Mouse (Mus musculus) heart, embryonic 11.5 days (tissue): Measurements from ENCODE around the gene Rfx7. TPM values are rescaled to one million over a fixed set of nuclear protein-coding genes. Genes with fewer than 3 reads are reported as not detected.
"Not testable (repeated sequence)": the region's sequence is repeated elsewhere in the genome, so short reads cannot be mapped to it uniquely, and the experiment has no call there.

Experiments used
- ATAC-seq: fragments of 200-750 bp; cut with Nextera tagmentation; replicated peaks from 2 replicates; pipeline ENCODE4 v1.8.0; 2017; ENCODE audit warnings: moderate library complexity; ENCODE audit not compliant: insufficient number of reproducible peaks, low FRiP score, low TSS enrichment
- H3K27ac ChIP-seq: fragments of 300-500 bp; sonication (generic); 2 replicates; pipeline ENCODE4 v1.5.1; 2014; ENCODE audit warnings: mild to moderate bottlenecking, low read depth, low read length
- H3K27me3 ChIP-seq: fragments of 300-500 bp; sonication (generic); 2 replicates; pipeline ENCODE4 v1.6.1; 2014; ENCODE audit warnings: mild to moderate bottlenecking, low read length, mixed read lengths; ENCODE audit not compliant: control insufficient read depth, insufficient read depth
- H3K36me3 ChIP-seq: fragments of 300-500 bp; sonication (generic); 2 replicates; pipeline ENCODE4 v1.6.1; 2014; ENCODE audit warnings: mild to moderate bottlenecking, low read length, moderate library complexity, mixed read lengths; ENCODE audit not compliant: control insufficient read depth, insufficient read depth
- H3K4me1 ChIP-seq: fragments of 300-500 bp; sonication (generic); 2 replicates; pipeline ENCODE4 v1.6.1; 2014; ENCODE audit warnings: low read length; ENCODE audit not compliant: control insufficient read depth, insufficient read depth
- H3K4me2 ChIP-seq: fragments of 300-500 bp; sonication (generic); 2 replicates; pipeline ENCODE4 v1.6.1; 2014; ENCODE audit warnings: mild to moderate bottlenecking, moderate library complexity
- H3K4me3 ChIP-seq: fragments of 300-500 bp; sonication (generic); 2 replicates; pipeline ENCODE4 v1.5.1; 2014; ENCODE audit warnings: low read depth, low read length
- H3K9ac ChIP-seq: fragments of 300-500 bp; sonication (generic); 2 replicates; pipeline ENCODE4 v1.6.1; 2014; ENCODE audit warnings: mild to moderate bottlenecking, low read depth, low read length, moderate library complexity
- H3K9me3 ChIP-seq: fragments of 300-500 bp; sonication (generic); replicated peaks from 2 replicates; pipeline ENCODE4 v1.6.1; 2016; ENCODE audit warnings: low read length; ENCODE audit not compliant: control insufficient read depth
- WGBS: fragments of 180-500 bp; shearing (Covaris S2); extraction: QIAGEN DNeasy Blood & Tissue Kit; methylation state at CpG from one replicate; pipeline ENCODE4 v1.1.7; 2014; ENCODE audit not compliant: insufficient replicate concordance; 5-methylcytosine and 5-hydroxymethylcytosine counted together
- polyA plus RNA-seq: library from polyadenylated mRNA; unstranded; fragments of >200 nt; fragmentation: Nextera tagmentation; extraction: Ambion mirVana; gene quantifications from 2 replicates; pipeline ENCODE4 v1.2.1, GENCODE M21; 2014

Gene Rfx7
- polyA plus RNA-seq, 1 experiment from 2014 or later: 12.2 TPM

- peaks cover 20% of the 10 kb centered on the region for H3K4me1 ChIP-seq
- H3K9ac ChIP-seq: peak overlapping the region; percentile 83
- no peaks in the 10 kb centered on the region for H3K27me3 ChIP-seq
- H3K4me3 ChIP-seq: peak overlapping the region; percentile 39
- H3K27ac ChIP-seq: peak overlapping the region; percentile 99
- H3K4me2 ChIP-seq: peak overlapping the region; percentile 79
- under 1% methylated on average over 27 of the region's 27 CpGs for WGBS
- no peaks in the 10 kb centered on the region for H3K9me3 ChIP-seq
- ATAC-seq: peak; percentile 95
- H3K36me3 ChIP-seq: no peaks in the 10 kb centered on the region
Measured at GRCm38 (mm10) chr9:72639843-72640621, 108.0 kb downstream of the Rfx7 start.

GRCm38 (mm10) chr9:72640642-72641041 is 108.6 kb downstream of the Rfx7 start:
- WGBS: 14% methylated on average over 7 of the region's 7 CpGs
- H3K9me3 ChIP-seq: no peaks in the 10 kb centered on the region
- H3K9ac ChIP-seq: peak overlapping the region; percentile 83
- H3K4me3 ChIP-seq: no peak overlapping the region
- ATAC-seq: no peak
- peak overlapping the region; percentile 99 for H3K27ac ChIP-seq
- H3K4me2 ChIP-seq: peak overlapping the region; percentile 79
- H3K4me1 ChIP-seq: peaks cover 20% of the 10 kb centered on the region
- no peaks in the 10 kb centered on the region for H3K36me3 ChIP-seq
- no peaks in the 10 kb centered on the region for H3K27me3 ChIP-seq

DNA sequence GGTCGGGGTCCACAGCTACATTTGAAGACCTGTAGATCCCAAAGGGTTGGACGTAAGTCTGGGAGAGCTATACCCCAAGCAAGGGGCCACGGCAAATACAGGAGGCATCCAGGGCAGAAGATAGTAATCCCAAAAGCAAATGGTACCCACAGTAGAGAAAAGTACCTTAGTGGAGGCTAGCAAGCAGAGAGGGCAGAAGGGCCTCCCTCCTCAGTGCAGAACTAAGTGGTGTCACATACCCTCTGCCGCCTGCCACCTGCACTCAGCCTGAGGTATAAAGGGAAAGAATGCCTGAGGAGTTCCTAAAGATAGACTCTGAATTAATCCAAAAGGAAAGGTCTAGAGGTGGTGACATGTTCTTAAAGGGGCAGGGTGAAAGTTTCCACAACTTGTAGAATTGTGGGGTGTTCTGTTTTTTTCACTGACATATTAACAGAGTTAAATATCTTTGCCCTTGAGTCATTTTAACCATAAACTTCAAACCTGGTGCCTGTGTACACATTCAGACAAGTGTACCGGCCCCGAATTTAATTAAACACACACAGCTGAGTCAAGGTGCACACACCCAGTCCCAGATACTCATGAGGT is 109.1 kb downstream of the Rfx7 start:
- peak overlapping the region; percentile 83; the same call in 1 of the 2 replicates for H3K9ac ChIP-seq
- H3K4me1 ChIP-seq: peaks cover 20% of the 10 kb centered on the region
- H3K9me3 ChIP-seq: no peaks in the 10 kb centered on the region
- 60% methylated on average over 6 of the region's 6 CpGs for WGBS
- no peak for ATAC-seq
- no peaks in the 10 kb centered on the region for H3K36me3 ChIP-seq
- H3K4me2 ChIP-seq: peak overlapping the region; percentile 79
- H3K27me3 ChIP-seq: no peaks in the 10 kb centered on the region
- H3K4me3 ChIP-seq: no peak overlapping the region
- peak overlapping the region; percentile 99 for H3K27ac ChIP-seq

DNA sequence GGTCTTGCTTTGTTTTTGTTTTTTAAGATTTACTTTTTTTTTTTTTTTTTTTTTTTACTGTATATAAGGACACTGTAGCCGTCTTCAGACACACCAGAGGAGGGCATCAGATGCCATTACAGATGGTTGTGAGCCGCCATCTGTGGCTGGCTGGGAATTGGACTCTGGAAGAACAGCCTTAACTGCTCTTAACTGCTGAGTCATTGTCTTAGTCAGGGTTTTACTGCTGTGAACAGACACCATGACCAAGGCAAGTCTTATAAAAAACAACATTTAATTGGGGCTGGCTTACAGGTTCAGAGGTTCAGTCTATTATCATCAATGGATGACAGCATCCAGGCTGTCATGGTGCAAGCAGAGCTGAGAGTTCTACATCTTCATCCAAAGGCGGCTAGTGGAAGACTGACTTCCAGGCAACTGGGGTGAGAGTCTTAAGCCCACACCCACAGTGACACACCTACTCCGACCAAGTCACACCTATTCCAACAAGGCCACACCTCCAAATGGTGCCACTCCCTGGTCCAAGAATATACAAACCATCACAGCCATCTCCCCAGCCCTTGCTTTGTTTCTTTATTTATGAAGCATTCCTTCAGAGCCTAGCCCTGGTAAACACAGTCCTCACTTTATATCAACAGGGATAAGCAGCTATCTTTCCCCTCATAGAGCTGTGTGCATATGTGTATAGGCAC is 110.9 kb downstream of the Rfx7 start:
- WGBS: 90% methylated on average over 4 of the region's 4 CpGs
- ATAC-seq: not testable (repeated sequence)

DNA sequence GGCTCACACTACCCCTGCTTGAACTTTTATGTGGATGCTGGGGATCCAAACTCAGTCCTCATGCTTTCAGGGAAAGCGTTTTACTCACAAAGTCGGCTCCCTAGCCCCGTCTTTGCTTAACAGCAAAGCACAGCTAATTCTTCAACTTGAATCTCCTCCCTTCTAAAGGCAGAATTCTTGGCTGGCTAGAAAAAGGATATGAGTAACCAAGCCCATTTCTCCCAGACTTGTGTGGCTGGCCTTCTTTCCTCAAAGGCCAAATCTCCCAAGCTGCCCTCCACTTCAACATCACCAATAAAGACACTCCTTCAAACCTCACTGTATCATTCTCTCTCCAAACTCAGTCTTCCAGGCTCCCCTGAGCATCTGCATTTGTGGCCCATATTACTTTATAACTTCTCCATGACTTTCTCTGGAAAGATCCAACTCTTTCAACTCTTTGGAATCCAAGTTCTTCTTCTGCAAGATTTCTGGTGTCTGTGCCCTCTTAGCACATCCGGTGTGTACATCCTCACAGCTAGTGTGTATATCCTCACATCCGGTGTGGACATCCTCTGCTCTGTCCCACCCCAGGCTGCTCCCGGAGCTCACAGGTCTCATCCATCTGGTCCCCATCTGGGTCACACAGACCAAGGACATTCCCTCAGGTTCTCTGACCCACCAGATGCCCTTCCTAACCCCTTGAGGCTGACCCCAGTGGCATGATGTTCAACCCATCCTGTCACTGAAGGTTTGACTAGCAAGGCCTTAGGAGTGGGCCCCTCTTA is 111.8 kb downstream of the Rfx7 start:
- peaks cover 19% of the 10 kb centered on the region for H3K4me1 ChIP-seq
- 78% methylated on average over 6 of the region's 6 CpGs for WGBS
- no peak overlapping the region for H3K9ac ChIP-seq
- H3K9me3 ChIP-seq: no peaks in the 10 kb centered on the region
- H3K4me3 ChIP-seq: no peak overlapping the region
- no peaks in the 10 kb centered on the region for H3K27me3 ChIP-seq
- H3K36me3 ChIP-seq: no peaks in the 10 kb centered on the region
- no peak overlapping the region for H3K4me2 ChIP-seq
- peak overlapping the region; percentile 22; the same call in 1 of the 2 replicates for H3K27ac ChIP-seq
- ATAC-seq: no peak

More for the DNA sequence above, 110.9 kb downstream of the Rfx7 start:
- H3K9me3 ChIP-seq, H3K36me3 ChIP-seq, H3K4me3 ChIP-seq, H3K27me3 ChIP-seq, H3K4me2 ChIP-seq, H3K27ac ChIP-seq, H3K9ac ChIP-seq: not testable (repeated sequence)
- H3K4me1 ChIP-seq: peaks cover 20% of the 10 kb centered on the region

DNA sequence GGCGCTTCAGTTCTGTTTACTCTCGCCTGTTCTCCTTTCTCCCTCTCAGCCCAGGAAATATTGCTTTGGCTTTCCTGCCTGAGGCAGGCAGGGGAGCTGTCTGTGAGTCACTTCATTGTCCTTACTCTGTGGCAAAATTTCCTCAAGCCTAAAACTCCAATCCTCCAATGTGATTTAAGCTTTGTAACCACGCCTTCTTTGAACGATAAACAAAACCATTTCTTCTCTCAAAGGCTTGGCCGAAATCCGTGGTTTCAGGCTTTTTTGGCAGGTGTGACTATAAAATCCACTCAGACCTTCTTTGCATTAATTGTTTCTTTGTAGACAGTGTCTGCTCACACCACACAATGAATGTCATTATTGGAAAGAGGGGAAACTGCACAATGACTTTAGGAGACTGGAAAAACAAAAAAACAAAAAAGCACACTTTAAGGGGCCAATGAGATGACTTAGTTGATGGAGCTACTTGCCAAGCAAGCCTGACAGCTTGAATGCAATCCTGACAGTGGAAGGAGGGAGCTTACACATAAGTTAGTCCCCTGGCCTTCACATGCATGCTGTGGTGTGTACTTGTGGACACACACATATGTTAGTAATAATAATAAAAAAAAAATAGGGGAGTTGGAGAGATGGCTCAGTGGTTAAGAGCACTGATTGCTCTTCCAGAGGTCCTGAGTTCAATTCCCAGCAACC is 112.5 kb downstream of the Rfx7 start:
- ATAC-seq: no peak
- Histone ChIP-seq H3K9me3 (no peaks in the 10 kb centered on the region), H3K27me3 (no peaks in the 10 kb centered on the region), H3K4me2 (no peak overlapping the region), H3K4me3 (no peak overlapping the region), H3K4me1 (peaks cover 13% of the 10 kb centered on the region), H3K36me3 (no peaks in the 10 kb centered on the region), H3K9ac (no peak overlapping the region), H3K27ac (peak overlapping the region; percentile 22; the same call in 1 of the 2 replicates)
- WGBS: 57% methylated on average over 6 of the region's 6 CpGs

DNA sequence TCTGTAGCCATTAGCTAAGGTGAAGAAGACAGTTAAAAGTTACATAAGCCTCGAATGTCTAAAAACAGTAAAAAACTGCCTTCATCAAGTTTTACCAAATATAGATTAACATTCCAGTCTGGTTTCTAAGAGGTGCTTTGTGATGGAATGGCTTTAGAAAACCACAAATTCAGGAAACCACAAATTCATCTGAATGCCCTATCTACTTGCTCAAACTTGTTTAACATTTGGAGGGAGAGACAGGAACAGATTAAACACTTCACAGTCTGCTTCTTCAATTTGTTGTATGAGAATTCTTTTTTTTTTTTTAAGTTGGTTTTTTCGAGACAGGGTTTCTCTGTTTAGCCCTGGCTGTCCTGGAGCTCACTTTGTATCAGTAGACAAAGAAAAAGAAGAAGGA is 117.7 kb downstream of the Rfx7 start:
- no peaks in the 10 kb centered on the region for H3K36me3 ChIP-seq
- no peaks in the 10 kb centered on the region for H3K9me3 ChIP-seq
- H3K9ac ChIP-seq: no peak overlapping the region
- H3K4me2 ChIP-seq: no peak overlapping the region
- no peak for ATAC-seq
- H3K4me3 ChIP-seq: no peak overlapping the region
- H3K27me3 ChIP-seq: no peaks in the 10 kb centered on the region
- H3K4me1 ChIP-seq: peaks cover 12% of the 10 kb centered on the region
- no peak overlapping the region for H3K27ac ChIP-seq
- 58% methylated on average over 2 of the region's 2 CpGs for WGBS

- Histone ChIP-seq H3K9ac (peak overlapping the region; percentile 46; the same call in 1 of the 2 replicates), H3K4me1 (peaks cover 27% of the 10 kb centered on the region), H3K4me2 (peak overlapping the region; percentile 38), H3K9me3 (no peaks in the 10 kb centered on the region), H3K27me3 (no peaks in the 10 kb centered on the region), H3K4me3 (no peak overlapping the region), H3K36me3 (no peaks in the 10 kb centered on the region), H3K27ac (peak overlapping the region; percentile 75)
- 31% methylated on average over 8 of the region's 8 CpGs for WGBS
- no peak for ATAC-seq
Measured at GRCm38 (mm10) chr9:72652961-72653360, 120.9 kb downstream of the Rfx7 start.
